Comparison of ENCODE assay signal across 7 mouse cellular contexts in the genomic region with DNA sequence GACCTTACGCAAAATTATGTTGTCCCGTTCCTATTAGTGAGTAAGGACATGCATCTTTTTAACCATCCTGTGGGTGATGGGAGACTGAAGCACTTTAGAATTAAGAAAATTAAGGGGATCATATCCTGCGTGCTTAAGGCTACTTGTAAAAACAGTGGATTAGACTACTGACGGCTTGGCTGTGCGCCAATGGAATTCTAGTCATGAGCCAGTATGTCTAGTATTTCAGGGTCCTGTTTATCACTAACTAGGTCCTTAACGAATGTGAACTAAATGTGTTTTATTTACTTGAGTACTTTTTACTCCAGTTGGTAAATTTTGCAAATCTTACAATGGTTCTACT. TPM values are rescaled to one million over a fixed set of nuclear protein-coding genes. Genes with fewer than 3 reads are reported as not detected.
A peak's percentile ranks its signal among the peaks of the same experiment; 100 is the strongest.
DNase-seq lines count a peak whose midpoint lies in the region; ATAC-seq and TF ChIP-seq lines count a peak whose summit lies in the region.

No protein-coding gene starts in this region.

- H3K4me1 ChIP-seq in thymus, adult 2 months (replicated peaks; ENCODE audit: control insufficient read depth, insufficient read depth, low read length) = no peaks in the 10 kb centered on the region
- no peaks in the 10 kb centered on the region for H3K4me1 ChIP-seq in kidney, postnatal 0 days (replicated peaks; ENCODE audit: insufficient read depth, low read length)
- H3K4me1 ChIP-seq in lung, embryonic 15.5 days = peaks cover 10% of the 10 kb centered on the region; the same call in 1 of the 2 replicates
- no peaks in the 10 kb centered on the region for H3K4me1 ChIP-seq in small intestine, adult 2 months (ENCODE audit: control insufficient read depth, insufficient read depth, insufficient read length, low read length)

- no peak for DNase-seq in thymus, adult 2 months
- DNase-seq in thymus, postnatal 25 days = no peak
- DNase-seq in cerebellum, postnatal 14 days = peak; percentile 73 to 79
- DNase-seq in gastrocnemius, postnatal 14 days = peak; percentile 45
- DNase-seq in kidney, postnatal 0 days (ENCODE audit: low spot score) = peak; percentile 69

- H3K9ac ChIP-seq in kidney, postnatal 0 days (ENCODE audit: low read depth, low read length) = 0 out of 2 replicates have a peak overlapping the region, but pooled peaks have one; percentile 89
- peak overlapping the region; percentile 56 for H3K9ac ChIP-seq in lung, embryonic 15.5 days

- H3K9me3 ChIP-seq in kidney, postnatal 0 days (replicated peaks; ENCODE audit: low read length) = no peaks in the 10 kb centered on the region
- H3K9me3 ChIP-seq in lung, embryonic 15.5 days = no peaks in the 10 kb centered on the region

- intact Hi-C loops in gastrocnemius, postnatal 14 days (cut with DNase I; ENCODE audit: low total_unique reads) = no loop called here

- ATAC-seq in kidney, postnatal 0 days (replicated peaks; ENCODE audit: low FRiP score, low read depth) = 0 out of 2 replicates have a peak, but pooled peaks have one; percentile 0
- peak; percentile 27 for ATAC-seq in lung, embryonic 15.5 days (ENCODE audit: borderline replicate concordance, extremely low read depth, low FRiP score, low TSS enrichment)

- peak overlapping the region; percentile 53 for H3K4me2 ChIP-seq in kidney, postnatal 0 days (ENCODE audit: low read length)
- H3K4me2 ChIP-seq in lung, embryonic 15.5 days = peak overlapping the region; percentile 67

- H3K36me3 ChIP-seq in thymus, adult 2 months (ENCODE audit: control insufficient read depth, insufficient read depth, low read length) = peaks cover 2% of the 10 kb centered on the region; the same call in 1 of the 2 replicates
- no peaks in the 10 kb centered on the region for H3K36me3 ChIP-seq in kidney, postnatal 0 days (ENCODE audit: insufficient read depth, low read length)
- peaks cover 2% of the 10 kb centered on the region; the same call in 1 of the 2 replicates for H3K36me3 ChIP-seq in lung, embryonic 15.5 days
- H3K36me3 ChIP-seq in small intestine, adult 2 months (ENCODE audit: control insufficient read depth, insufficient read depth, low read length) = peaks cover 2% of the 10 kb centered on the region; the same call in 1 of the 2 replicates

- 14% methylated on average over 6 of the region's 6 CpGs for WGBS in thymus, adult 2 months
- WGBS in kidney, postnatal 0 days = 1% methylated on average over 6 of the region's 6 CpGs
- WGBS in lung, embryonic 15.5 days = 2% methylated on average over 6 of the region's 6 CpGs
- WGBS in small intestine, adult 2 months = 2% methylated on average over 6 of the region's 6 CpGs

- no peak for TF ChIP-seq CTCF in thymus, adult 2 months (IDR thresholded peaks at IDR 0.05; ENCODE audit: borderline replicate concordance, control insufficient read depth, extremely low read depth, insufficient read depth, low read length, poor library complexity)
- TF ChIP-seq CTCF in kidney, postnatal 0 days (IDR thresholded peaks at IDR 0.05; ENCODE audit: low read depth) = no peak
- TF ChIP-seq CTCF in small intestine, adult 2 months (IDR thresholded peaks at IDR 0.05; ENCODE audit: extremely low read depth, insufficient read length, insufficient replicate concordance, low read depth, low read length) = no peak

- no peak for TF ChIP-seq POLR2A in thymus, adult 2 months (IDR thresholded peaks at IDR 0.05; ENCODE audit: control insufficient read depth, extremely low read depth, insufficient read depth, low read length, poor library complexity)
- TF ChIP-seq POLR2A in small intestine, adult 2 months (IDR thresholded peaks at IDR 0.05; ENCODE audit: low read depth, low read length) = no peak

- H3K27me3 ChIP-seq in thymus, adult 2 months (ENCODE audit: control insufficient read depth, insufficient read depth, low read length) = no peaks in the 10 kb centered on the region
- no peaks in the 10 kb centered on the region for H3K27me3 ChIP-seq in kidney, postnatal 0 days (ENCODE audit: insufficient read depth, low read length)
- H3K27me3 ChIP-seq in lung, embryonic 15.5 days = no peaks in the 10 kb centered on the region
- H3K27me3 ChIP-seq in small intestine, adult 2 months (ENCODE audit: control insufficient read depth, insufficient read depth, low read length) = no peaks in the 10 kb centered on the region

- H3K27ac ChIP-seq in thymus, adult 2 months (ENCODE audit: control insufficient read depth, insufficient read depth, low read length) = peak overlapping the region; percentile 21
- peak overlapping the region; percentile 90 for H3K27ac ChIP-seq in kidney, postnatal 0 days
- H3K27ac ChIP-seq in lung, embryonic 15.5 days = peak overlapping the region; percentile 95
- peak overlapping the region; percentile 69; the same call in 1 of the 2 replicates for H3K27ac ChIP-seq in small intestine, adult 2 months (ENCODE audit: insufficient read depth, low read depth, low read length)

- peak overlapping the region; percentile 96 for H3K4me3 ChIP-seq in thymus, adult 2 months (ENCODE audit: control insufficient read depth, insufficient read depth, low read length)
- peak overlapping the region; percentile 97 for H3K4me3 ChIP-seq in kidney, postnatal 0 days (replicated peaks; ENCODE audit: low read depth, low read length)
- peak overlapping the region; percentile 97 for H3K4me3 ChIP-seq in lung, embryonic 15.5 days
- peak overlapping the region; percentile 97 for H3K4me3 ChIP-seq in small intestine, adult 2 months (ENCODE audit: low read depth, low read length)

RNA-seq across cellular contexts. Expression of gene 2010109A12Rik, which starts 0.7 kb away (rescaled TPM):
- 0.20 and 0.34 TPM in 2 replicates for polyA plus RNA-seq in thymus, adult 2 months (2012; rRNA removed)
- total RNA-seq in gastrocnemius, postnatal 14 days (2021) = under 1 TPM in 1 of 2 experiments, not detected in 1; 0.60 TPM
- polyA plus RNA-seq in kidney, postnatal 0 days (2015; fragmentation: Nextera tagmentation; extraction: Ambion mirVana) = 2.3 and 3.0 TPM in 2 replicates
- polyA plus RNA-seq in lung, embryonic 15.5 days (2015; fragmentation: Nextera tagmentation; extraction: Ambion mirVana) = 1.1 and 1.8 TPM in 2 replicates
- not detected in 2 replicates for polyA plus RNA-seq in small intestine, adult 2 months (2012; rRNA removed)

RNA-seq across cellular contexts. Expression of gene Ccni, which starts 0.7 kb away (rescaled TPM):
- 121 and 155 TPM in 2 replicates for polyA plus RNA-seq in thymus, adult 2 months (2012; rRNA removed)
- total RNA-seq in gastrocnemius, postnatal 14 days (2021) = 10 to 100 TPM; 82.5 to 92.6 TPM
- 119 and 121 TPM in 2 replicates for polyA plus RNA-seq in kidney, postnatal 0 days (2015; fragmentation: Nextera tagmentation; extraction: Ambion mirVana)
- polyA plus RNA-seq in lung, embryonic 15.5 days (2015; fragmentation: Nextera tagmentation; extraction: Ambion mirVana) = 124 and 132 TPM in 2 replicates
- polyA plus RNA-seq in small intestine, adult 2 months (2012; rRNA removed) = 36.8 and 117 TPM in 2 replicates

Comparison
In these comparisons a context has a peak if more than half of its experiments do, and no peak if none do; other contexts are left out.
1. DNase-seq: peak in cerebellum, postnatal 14 days (2 of 2), gastrocnemius, postnatal 14 days (single experiment) and kidney, postnatal 0 days (single experiment); none in thymus, adult 2 months (single experiment) and thymus, postnatal 25 days (single experiment).
2. H3K27ac ChIP-seq: peak in every context shown above with its lines; median percentile 95 in lung, embryonic 15.5 days; 90 in kidney, postnatal 0 days; 69 in small intestine, adult 2 months; 21 in thymus, adult 2 months.
3. Peak in every context shown above with its lines, with median percentiles within 50 percentile points of each other: H3K4me3 ChIP-seq.